Mouse (Mus musculus) heart, postnatal 25 days (tissue): ENCODE measurements around the gene Rapgef5. TPM values are rescaled to one million over a fixed set of nuclear protein-coding genes. Genes with fewer than 3 reads are reported as not detected.

Experiments
- DNase-seq: peaks from one replicate; pipeline ENCODE4 v3.0.0; 2022; ENCODE audit warnings: low spot score
- intact Hi-C: fragments of 180-260 bp; cut with DNase I; formaldehyde crosslinking; loops from one replicate; pipeline ENCODE4 v1.15.1; 2025
- total RNA-seq, 2 experiments: library from RNA; stranded (reverse); gene quantifications; 2 replicates each; pipeline ENCODE4 v1.2.3; 2021

Gene Rapgef5
- total RNA-seq, 2 experiments from 2014 or later = 31.7 to 37.9 TPM

DNA sequence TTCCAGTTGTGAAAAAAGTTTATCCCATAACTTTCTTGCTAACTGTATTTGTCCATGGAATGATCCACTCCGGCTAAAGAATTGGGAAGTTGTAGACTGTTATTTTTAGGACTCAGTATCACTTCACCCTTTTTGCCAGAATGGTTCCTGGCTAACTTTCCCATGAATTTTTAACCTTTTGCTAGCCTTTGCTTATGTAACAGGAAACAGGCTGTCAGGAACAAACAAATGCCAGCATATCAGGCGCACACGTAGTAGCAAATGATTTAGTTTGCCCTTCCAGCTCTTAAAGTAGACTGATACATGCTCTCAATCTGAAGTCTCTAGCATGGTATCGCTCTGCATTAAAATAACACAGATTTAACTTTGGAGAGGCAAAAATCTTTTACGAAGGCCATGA is 141.5 kb downstream of the Rapgef5 start:
- peak; percentile 14 for DNase-seq
- intact Hi-C loops = loop anchor here (5.0 kb wide), 2 partner anchors 40 to 65 kb away; no protein-coding TSS in a partner anchor

DNA sequence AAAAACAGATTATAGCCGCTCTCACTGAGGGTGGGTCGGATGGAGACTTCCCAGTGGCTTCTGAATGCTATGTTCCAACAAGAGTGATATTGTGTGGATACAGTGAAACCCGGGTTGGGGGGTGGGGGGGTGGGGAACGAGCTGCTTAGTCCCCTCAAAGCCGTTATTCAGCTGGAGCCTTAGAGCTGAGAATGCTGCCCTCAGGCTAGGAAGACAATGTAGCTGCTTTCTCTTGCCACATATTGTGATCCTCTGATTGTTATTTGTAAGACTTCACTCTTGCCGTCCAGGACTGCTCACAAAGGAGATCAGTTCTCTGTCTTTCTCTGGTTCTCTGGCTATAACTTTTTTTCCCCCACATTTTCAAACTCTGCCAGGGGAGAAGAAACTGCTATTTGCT is 142.5 kb downstream of the Rapgef5 start:
- DNase-seq = no peak
- intact Hi-C loops = loop anchor here (5.0 kb wide), 2 partner anchors 38 to 67 kb away; no protein-coding TSS in a partner anchor

DNA sequence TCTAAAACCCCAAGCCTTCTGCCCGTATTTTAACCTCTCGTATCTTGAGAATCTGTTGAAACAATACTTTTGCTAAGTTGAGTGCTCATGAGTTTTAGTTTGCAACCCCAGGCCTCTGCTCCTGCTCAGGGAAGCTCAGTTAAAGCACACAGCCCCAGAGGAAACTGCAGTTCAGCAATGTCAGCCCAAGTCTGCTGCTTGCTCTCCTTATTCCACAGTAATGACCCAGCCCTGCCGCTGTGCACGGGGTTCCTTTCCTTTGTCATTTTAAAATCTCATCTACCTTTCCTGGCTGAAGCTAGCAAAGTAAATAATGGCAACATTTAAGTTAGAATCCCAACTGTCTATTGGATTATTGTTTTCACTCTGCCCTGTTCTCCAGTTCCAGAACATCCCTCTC is 144.1 kb downstream of the Rapgef5 start:
- DNase-seq = no peak
- intact Hi-C loops = loop anchor here (5.0 kb wide), 2 partner anchors 92 to 123 kb away; no protein-coding TSS in a partner anchor

DNA sequence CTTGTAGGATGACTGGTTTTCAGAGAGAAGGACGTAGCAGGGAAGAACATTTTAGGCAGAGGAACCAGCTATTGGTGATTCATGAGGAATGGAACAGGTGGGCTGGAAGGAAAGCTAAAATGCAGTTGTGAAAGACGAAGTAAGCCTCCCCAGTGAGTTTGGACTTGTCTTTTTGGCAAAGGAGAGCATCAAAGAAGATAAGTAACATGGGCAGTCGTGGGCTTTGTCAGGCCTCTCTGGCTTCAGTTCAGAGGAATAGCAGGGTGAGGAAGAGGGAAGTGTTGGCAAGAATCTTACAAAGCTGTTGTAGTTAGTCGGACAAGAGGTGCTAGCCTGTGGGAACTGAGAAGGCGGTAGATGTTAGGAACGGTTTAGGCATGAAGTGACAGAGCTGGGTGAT is 145.6 kb downstream of the Rapgef5 start:
- intact Hi-C loops = loop anchor here (5.0 kb wide), 2 partner anchors 90 to 125 kb away; no protein-coding TSS in a partner anchor
- DNase-seq = no peak

DNA sequence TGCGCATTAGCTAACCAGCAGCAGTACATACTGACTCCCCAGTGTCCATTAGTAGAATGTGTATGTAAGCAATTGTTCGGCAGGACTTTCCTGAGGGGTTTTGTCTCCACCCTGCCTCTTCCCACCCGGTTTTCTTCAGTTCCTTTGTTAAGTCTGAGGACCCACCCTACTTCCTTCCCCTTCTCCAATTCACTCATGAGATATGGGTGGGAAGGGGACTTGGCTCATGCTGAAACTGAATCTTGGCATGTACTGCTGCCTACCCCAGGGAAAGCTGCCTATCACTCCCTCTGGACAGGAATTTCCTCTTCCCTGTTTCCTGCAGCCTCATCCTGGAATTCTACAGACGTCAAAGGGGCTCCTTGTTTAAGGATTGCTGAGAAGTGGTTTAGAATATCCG is 147.4 kb downstream of the Rapgef5 start:
- intact Hi-C loops = loop anchor here (5.0 kb wide), 2 partner anchors 89 to 126 kb away; no protein-coding TSS in a partner anchor
- DNase-seq = peak; percentile 43

DNA sequence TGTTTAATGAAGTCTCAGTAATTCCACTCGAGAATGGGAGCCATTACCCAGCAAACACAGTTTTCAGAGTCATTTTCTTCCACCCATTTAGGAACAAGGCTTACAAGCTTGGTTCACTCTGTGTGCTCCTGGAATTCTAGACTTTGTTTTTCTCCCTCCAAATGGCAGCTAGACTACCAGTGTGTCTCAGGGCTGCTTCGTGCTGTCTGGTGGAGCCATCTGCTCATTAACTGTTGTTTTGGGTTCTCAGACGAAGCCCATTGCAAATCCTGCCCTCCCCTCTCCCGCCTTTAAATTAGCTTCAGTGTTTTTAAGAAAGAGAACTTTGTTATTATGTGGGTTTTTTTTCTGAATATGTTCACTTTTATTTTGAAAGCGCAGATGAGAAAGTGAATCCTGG is 148.4 kb downstream of the Rapgef5 start:
- no peak for DNase-seq
- intact Hi-C loops = loop anchor here (5.0 kb wide), 2 partner anchors 88 to 127 kb away; no protein-coding TSS in a partner anchor

DNA sequence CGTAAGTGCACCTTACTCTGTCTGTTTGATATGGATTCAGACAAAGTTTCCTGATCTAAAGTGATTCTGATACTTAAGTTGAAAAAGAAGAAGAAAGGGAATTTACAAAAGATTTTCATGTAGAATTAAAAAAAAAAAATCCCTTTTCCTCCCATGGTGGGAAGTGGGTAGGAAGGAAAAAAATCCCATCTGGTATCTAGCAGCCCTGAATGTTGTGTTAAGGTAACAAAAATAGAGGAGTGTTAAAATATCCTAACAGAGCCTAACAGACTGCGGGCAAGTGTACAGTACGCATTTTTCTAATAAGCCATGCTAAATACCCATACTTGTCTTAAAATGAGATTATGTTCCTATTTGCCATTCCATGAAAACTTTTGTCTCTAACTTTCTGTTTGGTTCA is 150.1 kb downstream of the Rapgef5 start:
- DNase-seq = no peak
- intact Hi-C loops = no loop called here

DNA sequence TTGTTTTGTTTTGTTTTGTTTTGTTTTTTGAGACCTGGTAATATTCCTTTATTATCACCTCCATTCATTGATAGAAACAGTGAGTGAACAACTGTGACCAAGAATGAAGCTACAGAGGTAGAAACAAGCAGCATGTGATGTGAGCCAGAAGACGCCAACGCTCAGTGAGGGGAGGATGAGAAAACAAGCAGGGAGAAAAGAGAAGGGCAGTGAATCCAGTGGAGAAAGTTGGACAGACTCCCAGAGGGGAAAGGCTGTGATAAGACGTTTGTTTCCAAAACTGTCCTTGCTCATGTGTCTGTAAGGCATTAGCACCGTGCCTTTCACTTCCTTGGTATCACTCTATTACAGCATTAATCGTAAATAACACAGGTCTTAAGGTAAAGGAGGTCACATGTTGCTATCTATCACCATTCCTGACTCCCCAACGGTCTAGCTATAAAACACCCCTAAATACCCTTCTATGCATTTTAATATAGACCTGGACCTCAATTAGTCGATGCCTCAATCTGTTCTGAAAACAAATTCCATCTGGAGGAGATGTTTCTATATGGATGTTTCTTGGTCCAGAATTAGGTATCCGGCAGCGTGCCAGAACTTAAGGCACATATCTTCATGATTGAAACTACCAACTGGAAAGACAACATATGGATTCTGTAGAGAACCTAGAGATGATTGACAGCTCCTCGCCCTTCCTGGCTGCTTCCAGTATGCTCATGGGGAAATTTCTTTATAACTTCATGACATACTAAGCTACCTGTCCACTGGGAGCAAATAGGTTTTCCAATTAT is 153.5 kb downstream of the Rapgef5 start:
- DNase-seq = no peak
- intact Hi-C loops = no loop called here

DNA sequence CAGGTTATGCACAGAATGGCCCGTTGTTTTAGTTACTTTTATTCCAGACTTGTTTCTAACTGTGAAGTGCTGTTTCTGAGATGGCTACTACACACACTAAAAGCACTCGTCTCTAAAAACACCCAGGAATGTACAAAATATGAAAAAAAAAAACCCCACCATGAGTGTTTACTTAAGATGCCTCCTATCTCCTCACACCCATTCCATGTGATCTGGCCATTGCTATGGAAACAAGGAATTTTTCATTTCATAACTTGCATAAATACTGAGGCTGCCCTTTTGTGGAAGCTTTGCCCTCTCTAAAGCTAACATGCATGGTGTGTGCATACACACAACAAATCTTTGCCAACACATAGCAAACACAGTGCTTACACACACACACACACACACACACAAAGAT is 156.9 kb downstream of the Rapgef5 start:
- DNase-seq = no peak
- intact Hi-C loops = no loop called here

DNA sequence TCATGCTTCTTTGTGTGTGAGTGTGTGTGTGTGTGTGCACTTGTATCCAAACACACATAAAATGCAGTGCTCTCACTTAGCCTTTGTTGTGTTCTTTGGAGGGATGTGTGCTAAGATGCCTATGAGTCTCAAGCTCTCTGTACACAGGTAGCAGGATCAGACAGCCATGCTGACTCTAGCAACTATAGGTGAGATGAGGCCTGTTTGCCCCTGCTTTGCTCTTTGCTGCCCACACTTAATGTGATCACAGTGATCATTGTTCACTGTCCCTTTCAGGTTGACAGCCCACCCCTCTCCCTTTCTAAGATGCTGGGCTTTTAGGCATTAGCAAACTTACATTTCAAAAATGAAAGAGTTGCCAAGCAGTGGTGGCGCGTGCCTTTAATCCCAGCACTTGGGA is 158.2 kb downstream of the Rapgef5 start:
- DNase-seq = no peak
- intact Hi-C loops = no loop called here

DNA sequence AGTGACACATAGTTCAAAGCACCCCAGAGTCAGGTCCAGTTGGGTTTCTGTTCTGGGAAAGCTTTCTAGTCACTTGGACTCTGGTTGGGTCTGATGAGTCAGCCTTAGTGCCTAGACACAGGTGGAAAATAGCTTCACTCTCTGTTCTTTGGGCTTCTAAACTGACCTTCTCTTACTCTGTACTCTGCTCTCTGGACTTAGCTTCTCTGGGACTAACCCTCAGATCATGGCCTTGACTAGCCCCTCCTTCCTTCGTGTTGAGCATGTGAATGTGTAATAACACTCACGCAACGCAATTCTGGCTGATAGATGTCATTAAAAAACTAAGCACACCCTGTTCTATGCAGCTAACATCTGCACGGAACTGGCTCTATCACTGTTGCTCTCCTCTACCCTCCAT is 160.0 kb downstream of the Rapgef5 start:
- intact Hi-C loops = no loop called here
- no peak for DNase-seq

DNA sequence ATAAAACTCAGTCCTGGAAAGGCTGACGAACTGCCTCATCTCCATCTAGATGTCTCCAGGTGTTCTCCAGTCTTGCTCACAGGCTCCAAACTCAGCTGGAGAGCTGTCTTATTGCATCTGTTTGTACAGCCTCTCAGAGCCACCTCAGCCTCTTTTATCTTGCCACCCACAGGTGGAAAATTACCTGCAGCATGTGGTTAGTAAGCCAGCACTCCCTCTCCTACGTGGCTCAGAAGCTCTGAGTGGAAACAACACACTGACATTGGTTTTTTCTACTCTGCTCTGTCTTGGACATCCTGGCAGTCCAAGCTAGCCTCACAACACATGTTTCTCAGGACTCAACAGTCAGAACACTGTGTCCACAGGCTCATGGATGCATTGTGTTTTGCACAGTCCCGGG is 162.6 kb downstream of the Rapgef5 start:
- intact Hi-C loops = no loop called here
- DNase-seq = no peak

DNA sequence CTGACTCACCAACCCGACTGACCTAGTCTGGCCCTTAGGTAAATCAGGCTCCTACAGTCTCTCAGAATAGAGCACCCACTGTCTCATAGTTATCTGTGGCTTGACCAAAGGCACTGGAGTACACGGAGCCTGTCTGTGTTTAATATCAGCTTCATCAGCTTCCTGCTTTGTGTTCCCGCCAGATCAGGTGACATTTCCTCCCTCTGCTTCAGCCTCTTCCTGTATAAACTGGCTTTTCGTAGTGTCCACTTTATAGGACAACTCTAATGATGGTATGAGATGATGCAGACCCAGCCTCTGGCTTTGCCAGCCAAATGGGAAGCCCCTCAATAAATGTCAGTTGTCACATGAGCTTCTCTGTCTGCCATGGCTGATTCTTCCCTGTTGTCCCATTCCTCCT is 163.5 kb downstream of the Rapgef5 start:
- intact Hi-C loops = no loop called here
- DNase-seq = no peak

DNA sequence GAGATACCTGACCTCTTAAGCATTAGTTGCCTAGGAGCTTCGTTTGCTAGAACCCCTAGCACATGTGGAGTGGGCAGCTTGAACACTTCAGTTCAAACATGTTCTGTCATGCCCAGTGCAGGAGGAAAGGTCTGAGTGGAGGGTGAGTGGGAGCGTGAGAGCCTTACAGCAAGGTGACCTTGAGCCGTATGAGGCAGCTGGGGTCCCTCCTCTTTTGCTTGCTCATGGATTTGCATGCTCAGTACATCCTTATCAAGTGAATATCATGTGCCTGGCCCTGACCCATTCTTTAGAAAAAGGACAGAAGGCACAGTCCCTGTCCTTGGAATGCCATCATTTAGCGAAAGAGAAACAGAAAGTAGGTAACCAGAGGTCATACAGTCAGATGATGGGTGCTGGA is 165.0 kb downstream of the Rapgef5 start:
- intact Hi-C loops = no loop called here
- DNase-seq = no peak

DNA sequence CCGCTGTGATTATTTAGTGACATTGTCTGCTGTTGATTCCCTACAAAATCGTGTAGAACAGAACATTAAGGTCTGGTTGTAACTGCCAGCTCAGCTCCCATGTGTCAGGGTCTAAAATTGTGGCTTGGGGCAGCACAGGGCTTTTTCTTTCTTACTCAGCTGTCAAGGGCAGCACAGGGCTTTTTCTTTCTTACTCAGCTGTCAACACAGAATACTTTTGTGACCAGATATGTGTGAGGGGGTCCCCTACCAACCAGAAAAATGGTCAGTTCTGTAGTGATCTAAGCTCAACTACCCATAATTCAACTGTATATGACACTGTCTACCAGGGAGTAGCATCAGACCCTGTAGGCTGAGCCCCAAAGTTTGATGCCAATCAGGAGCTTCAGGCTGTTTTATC is 167.1 kb downstream of the Rapgef5 start:
- DNase-seq = no peak
- intact Hi-C loops = no loop called here

DNA sequence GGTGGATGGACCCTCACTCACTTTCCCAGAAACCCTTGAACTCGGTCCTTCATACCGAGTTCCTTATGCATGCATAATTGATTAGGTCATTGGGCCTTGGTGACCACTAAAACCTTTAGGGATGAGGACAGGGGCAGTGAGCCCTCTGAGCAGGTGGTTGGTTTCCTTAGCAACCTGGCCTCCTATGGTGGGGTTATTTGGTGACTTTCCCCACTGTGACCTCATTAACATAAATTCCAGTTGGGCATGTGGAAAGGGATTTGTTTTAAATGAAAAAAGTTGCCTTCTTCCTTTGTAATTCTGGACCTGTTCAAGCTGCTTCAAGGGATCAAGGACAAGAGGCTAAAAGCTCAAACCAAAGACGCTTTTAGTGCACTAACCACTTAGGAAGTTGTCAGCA is 167.7 kb downstream of the Rapgef5 start:
- DNase-seq = no peak
- intact Hi-C loops = no loop called here

DNA sequence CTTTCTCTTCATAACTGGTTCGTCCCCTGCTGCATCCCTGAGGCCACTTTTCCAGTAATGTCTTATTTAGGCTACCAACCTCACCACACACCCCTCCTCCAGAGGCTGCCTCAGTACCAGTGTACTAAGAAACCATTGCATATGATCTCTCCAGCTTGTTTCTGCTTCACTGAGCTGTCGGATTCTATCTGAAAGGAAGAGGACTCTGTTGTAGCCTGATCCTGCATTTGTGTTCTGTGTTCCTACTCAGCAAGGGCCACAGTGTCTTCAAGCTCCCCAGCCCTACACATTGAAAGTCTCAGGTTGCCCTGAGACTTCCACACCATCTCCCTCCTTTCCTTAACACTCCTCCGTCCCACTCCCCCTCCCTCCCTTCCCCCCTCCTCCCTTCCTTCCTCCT is 168.5 kb downstream of the Rapgef5 start:
- intact Hi-C loops = no loop called here
- no peak for DNase-seq

DNA sequence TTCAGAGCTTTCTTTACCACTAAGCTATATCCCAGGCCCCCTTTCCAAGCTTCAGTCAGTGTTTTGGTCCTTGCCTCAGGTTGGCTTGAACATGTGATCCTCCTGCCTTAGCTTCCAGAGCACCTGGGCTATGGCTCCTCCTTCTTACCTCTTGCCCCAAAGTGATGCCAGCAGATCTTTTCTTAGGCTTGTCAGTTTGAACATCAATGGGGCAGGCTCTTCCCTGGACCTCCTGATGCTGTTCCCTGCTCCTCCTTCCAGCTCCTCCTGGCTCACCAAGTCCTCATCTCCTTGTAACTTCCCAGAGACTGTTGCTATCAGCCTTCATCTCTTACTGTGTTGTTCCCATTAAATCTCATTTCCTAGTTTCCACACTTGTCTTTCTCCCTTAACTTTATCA is 169.1 kb downstream of the Rapgef5 start:
- no peak for DNase-seq
- intact Hi-C loops = no loop called here

DNA sequence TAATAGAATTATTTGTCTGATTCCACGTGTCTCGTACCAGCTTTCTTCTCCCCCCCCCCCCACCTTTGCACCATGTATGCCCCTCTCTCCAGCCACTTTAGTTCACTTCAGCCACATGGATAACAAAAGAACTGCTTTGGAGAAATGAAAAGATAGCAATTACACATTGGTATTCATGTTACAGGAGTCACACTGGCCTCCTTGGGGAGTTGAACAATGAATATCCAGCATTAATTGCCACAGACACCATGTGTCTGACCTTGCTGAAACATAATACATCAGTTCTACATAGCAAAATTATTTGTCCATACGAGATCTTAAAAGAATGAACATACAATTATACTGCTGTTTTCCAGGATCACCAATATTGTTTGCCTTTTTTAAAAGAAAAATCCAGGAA is 170.5 kb downstream of the Rapgef5 start:
- intact Hi-C loops = no loop called here
- no peak for DNase-seq

DNA sequence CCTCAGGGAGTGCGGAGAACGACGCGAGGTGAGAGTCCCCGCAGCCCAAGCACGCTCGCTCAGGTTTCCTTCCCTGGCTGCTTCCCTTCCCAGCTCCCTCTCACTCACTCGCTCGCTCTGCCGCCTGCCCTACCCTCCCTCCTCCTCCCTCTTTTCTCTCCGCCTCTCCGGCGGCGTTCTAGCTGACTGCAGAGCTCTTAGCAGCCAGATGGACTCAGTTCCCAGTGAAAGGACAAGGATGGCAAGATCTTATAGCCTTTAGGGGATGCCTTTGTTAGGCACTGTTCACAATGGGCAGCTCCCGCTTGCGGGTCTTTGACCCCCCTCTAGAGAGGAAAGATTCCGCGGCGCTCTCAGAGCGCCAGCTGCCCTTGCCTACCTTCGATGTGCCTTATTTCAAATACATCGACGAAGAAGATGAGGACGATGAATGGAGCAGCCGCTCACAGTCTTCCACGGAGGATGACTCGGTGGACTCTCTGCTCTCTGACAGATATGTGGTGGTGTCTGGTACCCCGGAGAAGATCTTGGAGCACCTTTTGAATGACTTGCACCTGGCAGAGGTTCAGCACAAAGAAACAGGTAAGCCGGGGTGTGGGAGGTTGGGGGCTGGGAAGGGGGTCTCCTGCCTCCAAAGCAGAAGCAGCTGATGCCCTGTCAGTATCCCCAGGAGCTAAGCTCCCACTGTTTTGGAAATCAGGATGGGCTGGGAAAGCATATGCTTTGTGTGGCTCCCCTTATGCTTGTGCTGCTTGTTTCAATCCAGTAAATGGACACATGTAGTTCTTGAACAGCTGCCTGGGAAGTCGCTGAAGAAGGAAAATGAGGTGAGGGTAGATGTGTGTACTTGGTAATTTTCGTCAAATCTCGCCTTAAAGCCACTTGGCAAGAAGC is 172.6 kb downstream of the Rapgef5 start:
- no peak for DNase-seq
- intact Hi-C loops = no loop called here

DNA sequence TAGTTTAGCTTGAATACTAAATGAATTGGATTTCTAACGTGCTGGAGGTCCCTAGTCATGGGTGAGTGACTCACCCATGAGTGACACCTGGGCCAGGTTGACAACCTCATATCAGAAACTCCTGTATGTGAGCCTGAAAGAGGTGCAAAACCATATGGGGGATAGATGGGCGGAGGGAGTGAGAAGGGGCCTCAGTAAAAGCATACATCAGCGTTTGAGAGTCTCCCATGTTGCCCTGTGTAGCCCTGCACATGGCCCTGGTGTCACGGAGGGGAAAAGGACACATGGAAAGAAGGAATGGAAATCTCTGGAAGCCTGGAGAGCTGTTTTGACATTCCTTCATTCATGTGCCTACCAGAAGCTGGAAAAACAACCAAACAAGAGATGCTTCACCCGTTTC is 175.1 kb downstream of the Rapgef5 start:
- intact Hi-C loops = no loop called here
- DNase-seq = no peak
